In genomic region chr2:76069238-76069637, GRCm38 (mm10) we compare ENCODE assay signal across 13 mouse cellular contexts.
DNase-seq lines count a peak whose midpoint lies in the region; ATAC-seq and TF ChIP-seq lines count a peak whose summit lies in the region.
"Had no signal": no experiment of that assay in that cellular context is flagged by ENCODE, and none has a peak within 500 bp of the region (broad histone marks: within the 10 kb centered on the region; RNA-seq: fewer than 3 reads in every experiment).

No protein-coding gene starts in this region.

- ATAC-seq in heart, embryonic 14.5 days (ENCODE audit: insufficient number of reproducible peaks, insufficient read depth, low FRiP score, low read depth): no peak
- ATAC-seq in hindbrain, embryonic 14.5 days (ENCODE audit: low FRiP score): 0 out of 2 replicates have a peak, but pooled peaks have one; percentile 12
- no peak for ATAC-seq in midbrain, embryonic 12.5 days (ENCODE audit: low FRiP score, low read depth)

- H3K4me3 ChIP-seq in heart, embryonic 14.5 days (ENCODE audit: control insufficient read depth in 1 of 2, insufficient read depth in 1 of 2, low read depth in 1 of 2, low read length in 2 of 2): 0 out of 4 replicates have a peak overlapping the region, but pooled peaks of 1 of the 2 experiments have one; percentile 39
- no peak overlapping the region for H3K4me3 ChIP-seq in hindbrain, embryonic 14.5 days (replicated peaks; ENCODE audit: low read length)
- H3K4me3 ChIP-seq in midbrain, embryonic 12.5 days: no peak overlapping the region
- H3K4me3 ChIP-seq: layer of hippocampus, adult 2 months; liver, embryonic 13.5 days had no signal

- no peak for TF ChIP-seq POLR2A in brain, embryonic 14.5 days (IDR thresholded peaks at IDR 0.05; ENCODE audit: borderline replicate concordance, extremely low read depth, insufficient read depth, insufficient read length, poor library complexity, severe bottlenecking)

- DNase-seq in heart, postnatal 4 days: no peak
- peak; percentile 54 for DNase-seq in brain, embryonic 14.5 days (ENCODE audit: low read depth)
- peak; percentile 49 for DNase-seq in hindbrain, embryonic 14.5 days (ENCODE audit: low spot score)
- no peak for DNase-seq in urinary bladder, postnatal 14 days (ENCODE audit: low spot score)
- no peak for DNase-seq in right cerebral cortex, adult 18-20 months
- DNase-seq in cerebellum, postnatal 25 days: no peak
- DNase-seq: cerebellum, postnatal 14 days; gastrocnemius, postnatal 14 days; liver, embryonic 13.5 days; thymus, postnatal 14 days had no signal

- WGBS in heart, embryonic 14.5 days: 45% methylated on average over 13 of the region's 13 CpGs
- 50% methylated on average over 13 of the region's 13 CpGs for WGBS in hindbrain, embryonic 14.5 days
- 82% methylated on average over 13 of the region's 13 CpGs for WGBS in midbrain, embryonic 12.5 days

- 0 out of 4 replicates have a peak overlapping the region, but pooled peaks of 1 of the 2 experiments have one; percentile 2 for H3K27ac ChIP-seq in heart, embryonic 14.5 days (replicated peaks in 1 of 2; ENCODE audit: control insufficient read depth in 1 of 2, insufficient read depth in 1 of 2, low read depth in 2 of 2, low read length in 2 of 2)
- peak overlapping the region; percentile 80 for H3K27ac ChIP-seq in hindbrain, embryonic 14.5 days
- H3K27ac ChIP-seq in midbrain, embryonic 12.5 days (replicated peaks): peak overlapping the region; percentile 47
- H3K27ac ChIP-seq: liver, embryonic 13.5 days had no signal

- no peaks in the 10 kb centered on the region for H3K36me3 ChIP-seq in heart, embryonic 14.5 days (ENCODE audit: control insufficient read depth, insufficient read depth, low read length)
- H3K36me3 ChIP-seq in hindbrain, embryonic 14.5 days (replicated peaks; ENCODE audit: control insufficient read depth, insufficient read depth): no peaks in the 10 kb centered on the region
- H3K36me3 ChIP-seq in midbrain, embryonic 12.5 days: no peaks in the 10 kb centered on the region
- H3K36me3 ChIP-seq: liver, embryonic 13.5 days had no signal

- H3K4me1 ChIP-seq in heart, embryonic 14.5 days (ENCODE audit: control insufficient read depth in 2 of 2, insufficient read depth in 2 of 2, low read length in 2 of 2): peaks cover 12 to 18% of the 10 kb centered on the region in 2 experiments
- peaks cover 16% of the 10 kb centered on the region for H3K4me1 ChIP-seq in hindbrain, embryonic 14.5 days (replicated peaks; ENCODE audit: control insufficient read depth, insufficient read depth, low read length)
- no peaks in the 10 kb centered on the region for H3K4me1 ChIP-seq in midbrain, embryonic 12.5 days
- H3K4me1 ChIP-seq: liver, embryonic 13.5 days had no signal

- peak overlapping the region; percentile 73 for H3K4me2 ChIP-seq in heart, embryonic 14.5 days (ENCODE audit: low read length)
- peak overlapping the region; percentile 47 for H3K4me2 ChIP-seq in hindbrain, embryonic 14.5 days (replicated peaks)
- no peak overlapping the region for H3K4me2 ChIP-seq in midbrain, embryonic 12.5 days (replicated peaks)

- no peak overlapping the region for H3K9ac ChIP-seq in heart, embryonic 14.5 days (ENCODE audit: low read length)
- peak overlapping the region; percentile 34; the same call in 1 of the 2 replicates for H3K9ac ChIP-seq in hindbrain, embryonic 14.5 days
- H3K9ac ChIP-seq in midbrain, embryonic 12.5 days (replicated peaks): no peak overlapping the region
- H3K9ac ChIP-seq: liver, embryonic 13.5 days had no signal

- H3K9me3 ChIP-seq in heart, embryonic 14.5 days (ENCODE audit: control insufficient read depth, low read length): no peaks in the 10 kb centered on the region
- no peaks in the 10 kb centered on the region for H3K9me3 ChIP-seq in hindbrain, embryonic 14.5 days (ENCODE audit: control insufficient read depth, low read length)
- H3K9me3 ChIP-seq in midbrain, embryonic 12.5 days: no peaks in the 10 kb centered on the region
- H3K9me3 ChIP-seq: liver, embryonic 13.5 days had no signal

- TF ChIP-seq CTCF in brain, embryonic 14.5 days (IDR thresholded peaks at IDR 0.05; ENCODE audit: borderline replicate concordance, extremely low read depth, insufficient read depth, insufficient read length): no peak

- H3K27me3 ChIP-seq in heart, embryonic 14.5 days (ENCODE audit: control insufficient read depth, insufficient read depth, low read length): no peaks in the 10 kb centered on the region
- no peaks in the 10 kb centered on the region for H3K27me3 ChIP-seq in hindbrain, embryonic 14.5 days (ENCODE audit: control insufficient read depth, insufficient read depth, low read length)
- H3K27me3 ChIP-seq in midbrain, embryonic 12.5 days: no peaks in the 10 kb centered on the region
- H3K27me3 ChIP-seq: liver, embryonic 13.5 days had no signal

Comparison
In these comparisons a context has a peak if more than half of its experiments do, and no peak if none do; other contexts are left out.
1. DNase-seq: peak in brain, embryonic 14.5 days (single experiment) and hindbrain, embryonic 14.5 days (single experiment); none in heart, postnatal 4 days (single experiment), urinary bladder, postnatal 14 days (single experiment), right cerebral cortex, adult 18-20 months (single experiment) and cerebellum, postnatal 25 days (0 of 2).